Mouse (Mus musculus) CH12.LX (cell line): ENCODE data around the gene Uvssa. TPM values are rescaled to one million over a fixed set of nuclear protein-coding genes. Genes with fewer than 3 reads are reported as not detected.

Experiments used
- DNase-seq: peaks from one replicate; pipeline ENCODE4 v3.0.0-alpha.2; 2013; ENCODE audit errors: extremely low read depth
- H3K27ac ChIP-seq: 2 replicates; pipeline ENCODE4 v1.5.1; 2012; ENCODE audit warnings: low read depth, mild to moderate bottlenecking, control low read depth, moderate library complexity; ENCODE audit not compliant: insufficient read depth
- H3K27me3 ChIP-seq: replicated peaks from 2 replicates; pipeline ENCODE3; 2012; ENCODE audit warnings: inconsistent platforms
- H3K36me3 ChIP-seq, 2 experiments: replicated peaks in 1 of 2; 2 replicates each; pipeline versions ENCODE3 to v1.6.1; 2012; ENCODE audit warnings: inconsistent platforms in 1 of 2, low read length in 1 of 2, mild to moderate bottlenecking in 1 of 2, mixed read lengths in 1 of 2, moderate library complexity in 1 of 2; ENCODE audit not compliant: control insufficient read depth in 1 of 2, insufficient read depth in 1 of 2
- H3K4me1 ChIP-seq, 2 experiments: 2 replicates each; pipeline ENCODE4 v1.6.1; 2012; ENCODE audit warnings: inconsistent platforms in 1 of 2, moderate library complexity in 1 of 2; ENCODE audit not compliant: insufficient read depth in 2 of 2, control insufficient read depth in 1 of 2
- H3K4me2 ChIP-seq: 2 replicates; pipeline ENCODE4 v1.6.1; 2012; ENCODE audit warnings: low read depth, mild to moderate bottlenecking, control low read depth; ENCODE audit not compliant: poor library complexity, insufficient read depth, severe bottlenecking
- H3K4me3 ChIP-seq, 3 experiments: fragments of 150-350 bp in 1 of 3; sonication (generic) in 1 of 3; replicated peaks in 1 of 3; 2 replicates each; pipeline versions ENCODE3 to v1.5.1; 2011 to 2012; ENCODE audit warnings: low read depth in 2 of 3, low read length in 2 of 3, mild to moderate bottlenecking in 2 of 3, moderate library complexity in 2 of 3, control low read depth in 1 of 3, improper control_type of control experiment in 1 of 3, inconsistent platforms in 1 of 3, mixed read lengths in 1 of 3; ENCODE audit not compliant: poor library complexity in 1 of 3
- H3K79me2 ChIP-seq: replicated peaks from 2 replicates; pipeline ENCODE4 v1.6.1; 2012; ENCODE audit warnings: mild to moderate bottlenecking, moderate library complexity; ENCODE audit not compliant: control insufficient read depth, poor library complexity, insufficient read depth, severe bottlenecking; ENCODE audit errors: extremely low read depth
- H3K9ac ChIP-seq: 2 replicates; pipeline ENCODE4 v1.6.1; 2012; ENCODE audit warnings: low read depth, mild to moderate bottlenecking, control low read depth, moderate library complexity; ENCODE audit not compliant: insufficient read depth
- H3K9me3 ChIP-seq: replicated peaks from 2 replicates; pipeline ENCODE3; 2012; ENCODE audit warnings: low read length, inconsistent platforms, mixed read lengths
- CHD1 ChIP-seq: IDR thresholded peaks from 2 replicates; pipeline ENCODE4 v1.6.1; 2012; ENCODE audit warnings: low read depth, low read length, improper control_type of control experiment, inconsistent platforms
- ELF1 ChIP-seq: IDR thresholded peaks from 2 replicates; pipeline ENCODE4 v1.6.1; 2014; ENCODE audit warnings: low read depth, mild to moderate bottlenecking, inconsistent platforms, low read length, improper control_type of control experiment
- IRF4 ChIP-seq: IDR thresholded peaks from 2 replicates; pipeline ENCODE4 v1.6.1; 2014; ENCODE audit warnings: low read depth, mild to moderate bottlenecking, inconsistent platforms, low read length, improper control_type of control experiment
- JUN ChIP-seq: IDR thresholded peaks from 2 replicates; pipeline ENCODE4 v1.6.1; 2011; ENCODE audit warnings: low read depth, mild to moderate bottlenecking, low read length, improper control_type of control experiment, moderate library complexity; ENCODE audit not compliant: insufficient read depth
- JUND ChIP-seq: conservative IDR thresholded peaks from 2 replicates; pipeline ENCODE4 v1.6.1; 2011; ENCODE audit warnings: low read depth, low read length, improper control_type of control experiment
- MAFK ChIP-seq: IDR thresholded peaks from 2 replicates; pipeline ENCODE4 v1.6.1; 2011; ENCODE audit warnings: low read length, improper control_type of control experiment; ENCODE audit not compliant: insufficient replicate concordance
- PAX5 ChIP-seq: IDR thresholded peaks from 2 replicates; pipeline ENCODE4 v1.6.1; 2012; ENCODE audit warnings: low read length, inconsistent platforms, mixed read lengths
- SIN3A ChIP-seq: IDR thresholded peaks from 2 replicates; pipeline ENCODE4 v1.6.1; 2012; ENCODE audit warnings: low read length, improper control_type of control experiment, inconsistent platforms
- USF2 ChIP-seq: conservative IDR thresholded peaks from 2 replicates; pipeline ENCODE4 v1.6.1; 2011; ENCODE audit warnings: low read depth, low read length, improper control_type of control experiment
- ZKSCAN1 ChIP-seq: IDR thresholded peaks from 2 replicates; pipeline ENCODE4 v1.6.1; 2012; ENCODE audit warnings: low read depth, inconsistent platforms, low read length, improper control_type of control experiment, borderline replicate concordance
- dilution Hi-C: fragments of 300-500 bp; cut with MboI; formaldehyde crosslinking; loops from 2 replicates; pipeline ENCODE4 v1.14.3; 2020; ENCODE audit warnings: low sequenced_read_pairs; ENCODE audit not compliant: extremely low pct_unique_long_range_greater_than_20kb, extremely low pct_ligation_motif_present
- in situ Hi-C: fragments of 300-500 bp; cut with MboI; formaldehyde crosslinking; loops from 3 replicates; pipeline ENCODE4 v1.14.3; 2019; ENCODE audit warnings: low sequenced_read_pairs, low pct_ligation_motif_present, low pct_unique_long_range_greater_than_20kb, mixed read lengths
- polyA plus RNA-seq: library from polyadenylated mRNA; unstranded; fragments of >175 nt; gene quantifications from 2 replicates; pipeline ENCODE4 v1.2.1, GENCODE M21; 2012; ENCODE audit warnings: low read depth; ENCODE audit not compliant: insufficient read length
- total RNA-seq, 2 experiments: library from RNA; depleted of rRNA; stranded (reverse); fragments of 300-350 nt in 1 of 2; fragments of >200 nt in 1 of 2; gene quantifications; 2 replicates each; pipeline ENCODE4 v1.2.3; 2012 to 2014

Gene Uvssa
- total and polyA plus RNA-seq, 3 experiments = 2.6 to 5.8 (median 2.9) TPM

DNA sequence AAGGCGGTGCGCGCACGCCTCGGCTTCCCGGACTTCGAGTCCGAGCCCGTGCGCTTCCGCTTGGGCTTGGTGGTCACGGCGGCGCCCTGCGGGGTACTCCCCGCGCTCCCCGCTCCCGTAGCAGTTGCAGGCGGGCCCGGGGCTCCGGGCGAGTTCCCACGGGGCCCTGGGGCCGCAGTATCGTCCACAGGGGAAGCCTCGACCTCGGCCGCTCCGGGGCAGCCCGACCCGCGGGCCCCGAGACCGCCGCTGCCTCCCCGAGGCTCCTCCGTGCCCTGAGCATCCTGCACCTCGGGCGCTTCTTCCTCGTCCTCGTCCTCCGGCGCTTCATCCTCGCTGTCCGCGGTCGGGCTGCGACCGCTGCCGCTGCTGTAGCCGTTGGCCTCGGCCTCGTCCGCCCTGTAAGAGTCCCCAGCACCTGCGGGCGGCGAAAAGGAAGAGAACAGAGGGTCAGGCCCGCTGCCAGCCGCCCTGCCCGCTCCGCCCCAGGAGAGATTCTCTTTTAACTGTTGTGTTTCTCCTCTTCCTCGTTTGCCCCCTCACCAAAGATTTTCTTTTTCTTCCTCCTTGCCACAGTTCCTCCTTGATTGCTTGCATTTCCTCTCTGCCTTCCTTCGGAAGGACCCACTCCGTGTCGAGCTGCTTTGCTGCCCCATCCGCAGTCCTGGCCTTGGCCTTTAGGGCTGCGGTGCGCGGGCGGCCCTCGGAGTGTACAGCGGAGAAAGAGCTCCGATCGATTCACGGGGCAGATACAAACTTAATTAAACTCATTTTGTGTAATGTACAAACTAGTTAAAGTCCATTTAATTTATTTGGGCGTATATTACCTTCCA, 53.0 kb downstream of the Uvssa start:
- H3K4me3 ChIP-seq = no peak overlapping the region
- H3K9me3 ChIP-seq = peaks cover 51% of the 10 kb centered on the region
- no peaks in the 10 kb centered on the region for H3K79me2 ChIP-seq
- H3K27me3 ChIP-seq = no peaks in the 10 kb centered on the region
- dilution Hi-C loops (no loop called here), in situ Hi-C loops (no loop called here)
- TF ChIP-seq SIN3A (no peak), ZKSCAN1 (no peak)
- no peaks in the 10 kb centered on the region for H3K4me1 ChIP-seq
- DNase-seq = no peak
- no peaks in the 10 kb centered on the region for H3K36me3 ChIP-seq
- H3K9ac ChIP-seq = no peak overlapping the region
- no peak overlapping the region for H3K27ac ChIP-seq
- no peak overlapping the region for H3K4me2 ChIP-seq

DNA sequence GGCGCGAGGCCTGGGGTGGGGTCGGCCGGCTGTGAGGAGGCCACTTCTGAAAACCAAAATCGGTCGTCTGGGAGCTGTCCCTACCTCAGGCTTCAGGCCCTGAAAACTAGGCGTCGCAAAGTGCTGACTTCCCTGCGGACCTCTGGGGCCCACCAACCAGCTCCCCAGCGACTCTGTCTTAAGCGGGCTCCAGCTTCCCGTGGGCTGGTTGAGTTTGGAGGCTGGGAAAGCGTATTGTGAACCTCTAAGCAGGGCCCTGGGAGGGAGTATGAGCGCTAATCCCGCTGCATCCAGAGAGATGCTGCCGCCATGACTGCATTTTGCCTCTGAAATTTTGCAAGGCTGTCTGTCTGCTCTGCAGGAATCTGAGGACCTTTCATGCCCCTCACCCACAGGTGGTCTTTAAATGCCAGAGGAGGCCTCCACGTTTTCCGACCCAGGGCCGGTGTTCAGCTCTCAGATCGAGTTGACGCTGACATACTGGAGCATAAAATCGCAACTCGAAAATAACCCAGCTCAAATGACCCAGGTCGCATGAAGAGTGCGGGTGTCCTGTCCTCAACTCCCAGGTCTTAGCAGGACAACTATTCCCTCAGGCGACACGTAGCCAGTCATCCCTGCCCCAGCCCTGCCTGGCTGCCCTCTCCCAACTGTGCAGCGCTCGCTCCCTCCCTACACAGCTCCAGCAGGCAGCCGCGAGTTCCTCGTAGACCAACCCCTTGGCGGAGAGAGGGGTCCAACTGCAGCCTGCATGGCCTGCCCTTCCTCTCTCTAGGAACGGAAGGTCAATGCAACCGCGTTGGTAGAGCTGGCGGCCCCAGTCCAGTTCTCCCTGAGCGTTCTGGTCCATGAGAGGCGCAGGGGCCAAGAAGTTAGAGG, 53.9 kb downstream of the Uvssa start:
- TF ChIP-seq CHD1 = no peak
- no peak for TF ChIP-seq JUND
- TF ChIP-seq SIN3A = no peak
- no peak for TF ChIP-seq PAX5
- no peak for TF ChIP-seq IRF4
- TF ChIP-seq ELF1 = no peak
- no peak for TF ChIP-seq JUN
- TF ChIP-seq USF2 = no peak
- no peak for TF ChIP-seq MAFK
- Histone ChIP-seq H3K4me1 (no peaks in the 10 kb centered on the region), H3K4me3 (no peak overlapping the region), H3K36me3 (no peaks in the 10 kb centered on the region), H3K27me3 (no peaks in the 10 kb centered on the region), H3K9me3 (peaks cover 51% of the 10 kb centered on the region), H3K79me2 (no peaks in the 10 kb centered on the region), H3K9ac (no peak overlapping the region), H3K27ac (no peak overlapping the region), H3K4me2 (no peak overlapping the region)
- in situ Hi-C loops (no loop called here), dilution Hi-C loops (no loop called here)
- DNase-seq = no peak
